Mouse (Mus musculus) thymus, postnatal 0 days (tissue): ENCODE results near the gene Mgat4a. TPM values are rescaled to one million over a fixed set of nuclear protein-coding genes. Genes with fewer than 3 reads are reported as not detected.

Experiments
- DNase-seq: peaks from one replicate; pipeline ENCODE4 v3.0.0-alpha.2; 2015; ENCODE audit warnings: low spot score
- polyA plus RNA-seq: library from polyadenylated mRNA; unstranded; fragments of >200 nt; fragmentation: Nextera tagmentation; extraction: Ambion mirVana; gene quantifications from 2 replicates; pipeline ENCODE4 v1.2.1, GENCODE M21; 2015

The Mgat4a gene
- 12.7 and 14.7 TPM in 2 replicates for polyA plus RNA-seq

- DNase-seq: peak; percentile 94
Measured at GRCm38 (mm10) chr1:37540810-37541658, at the start of gene Mgat4a. Gene Mgat4a (minus strand): TSS chr1:37541016.

- DNase-seq: peak; percentile 72
Measured at GRCm38 (mm10) chr1:37585809-37586480, 45.1 kb upstream of the Mgat4a start.

GRCm38 (mm10) chr1:37583795-37584464 is 43.1 kb upstream of the Mgat4a start:
- no peak for DNase-seq

- no peak for DNase-seq
Measured at GRCm38 (mm10) chr1:37583167-37583566, 42.4 kb upstream of the Mgat4a start.

GRCm38 (mm10) chr1:37579686-37580085 is 38.9 kb upstream of the Mgat4a start:
- no peak for DNase-seq

GRCm38 (mm10) chr1:37572528-37573272 is 31.9 kb upstream of the Mgat4a start:
- DNase-seq: no peak

GRCm38 (mm10) chr1:37568379-37568778 is 27.6 kb upstream of the Mgat4a start:
- no peak for DNase-seq

GRCm38 (mm10) chr1:37566754-37567153 is 25.9 kb upstream of the Mgat4a start:
- no peak for DNase-seq

- no peak for DNase-seq
Measured at GRCm38 (mm10) chr1:37566344-37566743, 25.5 kb upstream of the Mgat4a start.

- DNase-seq: no peak
Measured at GRCm38 (mm10) chr1:37565396-37565795, 24.6 kb upstream of the Mgat4a start.

- no peak for DNase-seq
Measured at GRCm38 (mm10) chr1:37561955-37562354, 21.1 kb upstream of the Mgat4a start.

GRCm38 (mm10) chr1:37560356-37560755 is 19.5 kb upstream of the Mgat4a start:
- no peak for DNase-seq

- DNase-seq: no peak
Measured at GRCm38 (mm10) chr1:37551986-37552385, 11.2 kb upstream of the Mgat4a start.

- no peak for DNase-seq
Measured at GRCm38 (mm10) chr1:37549501-37549900, 8.7 kb upstream of the Mgat4a start.

GRCm38 (mm10) chr1:37546398-37547051 is 5.7 kb upstream of the Mgat4a start:
- peak; percentile 88 for DNase-seq

- DNase-seq: peak; percentile 39
Measured at GRCm38 (mm10) chr1:37544251-37544650, 3.4 kb upstream of the Mgat4a start.

GRCm38 (mm10) chr1:37543057-37543456 is 2.2 kb upstream of the Mgat4a start:
- no peak for DNase-seq

GRCm38 (mm10) chr1:37539968-37540809 is 627 bp downstream of the Mgat4a start:
- peak; percentile 47 for DNase-seq

- DNase-seq: no peak
Measured at GRCm38 (mm10) chr1:37534532-37535108, 6.2 kb downstream of the Mgat4a start.
